Mouse (Mus musculus) embryonic stem cell, embryonic (primary cell): ENCODE measurements around the gene Nrp2.

Experiments used
- CTCF ChIA-PET, 4 experiments: fragments of 300-600 bp in 2 of 4; fragments of 350-600 bp in 2 of 4; sonication (Branson Sonifier 250); formaldehyde crosslinking; loops; one replicate each; lab custom pipeline; 2022; ENCODE audit warnings: inconsistent platforms in 2 of 4; lab: Charles Lee
- POLR2A ChIA-PET, 4 experiments: fragments of 300-600 bp in 2 of 4; fragments of 350-600 bp in 2 of 4; sonication (Branson Sonifier 250); formaldehyde crosslinking; loops; one replicate each; lab custom pipeline; 2022; ENCODE audit warnings: antibody characterized with exemption in 4 of 4, inconsistent platforms in 1 of 4; lab: Charles Lee

Gene Nrp2

GRCm38 (mm10) chr1:62774288-62775218 is 71.5 kb downstream of the Nrp2 start:
- ChIA-PET POLR2A (interaction anchor here in 3 of 4 experiments (0.7 to 17.8 kb wide), 19 partner anchors 8 to 358 kb away, joined by 3 to 444 read pairs (median 12); no protein-coding TSS in a partner anchor), CTCF (interaction anchor here (0.6 to 2.2 kb wide), 18 partner anchors 9 to 918 kb away, joined by 3 to 10 read pairs (median 4); no protein-coding TSS in a partner anchor)

- CTCF ChIA-PET = interaction anchor here (0.6 to 1.9 kb wide), 7 partner anchors 9 to 177 kb away, joined by 3 to 8 read pairs (median 6); no protein-coding TSS in a partner anchor
- POLR2A ChIA-PET = interaction anchor here (0.6 to 17.8 kb wide), 20 partner anchors 9 to 146 kb away, joined by 3 to 444 read pairs (median 9); no protein-coding TSS in a partner anchor
Measured at GRCm38 (mm10) chr1:62777320-62778235, 74.5 kb downstream of the Nrp2 start.

- ChIA-PET POLR2A (interaction anchor here in 3 of 4 experiments (1.0 to 17.8 kb wide), 10 partner anchors 10 to 43 kb away, joined by 3 to 444 read pairs (median 12); no protein-coding TSS in a partner anchor), CTCF (no interaction called here)
Measured at GRCm38 (mm10) chr1:62778910-62779309, 75.8 kb downstream of the Nrp2 start.

GRCm38 (mm10) chr1:62780068-62780761 is 77.1 kb downstream of the Nrp2 start:
- ChIA-PET CTCF (interaction anchor here in 1 of 4 experiments (0.8 kb wide), 1 partner anchor 21 kb away, joined by 3 read pairs; no protein-coding TSS in a partner anchor), POLR2A (interaction anchor here (0.7 to 17.8 kb wide), 12 partner anchors 8 to 44 kb away, joined by 3 to 444 read pairs (median 4); no protein-coding TSS in a partner anchor)

GRCm38 (mm10) chr1:62782155-62782554 is 79.1 kb downstream of the Nrp2 start:
- POLR2A ChIA-PET = interaction anchor here in 3 of 4 experiments (0.7 to 9.4 kb wide), 11 partner anchors 11 to 79 kb away, joined by 3 to 206 read pairs (median 8); partner anchors contain the start of gene Nrp2 (in 1 of the 3)
- CTCF ChIA-PET = interaction anchor here in 2 of 4 experiments (0.7 to 1.3 kb wide), 2 partner anchors 15 to 45 kb away, joined by 3 read pairs; no protein-coding TSS in a partner anchor

GRCm38 (mm10) chr1:62782573-62782972 is 79.5 kb downstream of the Nrp2 start:
- CTCF ChIA-PET = interaction anchor here in 2 of 4 experiments (1.2 to 1.3 kb wide), 2 partner anchors 10 to 16 kb away, joined by 3 read pairs; no protein-coding TSS in a partner anchor

GRCm38 (mm10) chr1:62783354-62784083 is 80.4 kb downstream of the Nrp2 start:
- CTCF ChIA-PET = interaction anchor here (0.5 to 2.1 kb wide), 16 partner anchors 8 to 1406 kb away, joined by 3 to 13 read pairs (median 3); no protein-coding TSS in a partner anchor
- POLR2A ChIA-PET = interaction anchor here (0.5 to 9.4 kb wide), 50 partner anchors 8 to 355 kb away, joined by 3 to 206 read pairs (median 5); partner anchors contain the start of gene Nrp2 (in 2 of the 4)

More at GRCm38 (mm10) chr1:62782573-62782972, 79.5 kb downstream of the Nrp2 start:
- POLR2A ChIA-PET = interaction anchor here (0.9 to 9.4 kb wide), 19 partner anchors 10 to 356 kb away, joined by 3 to 206 read pairs (median 8); partner anchors contain the start of gene Nrp2 (in 1 of the 4)

GRCm38 (mm10) chr1:62784084-62784392 is 81.0 kb downstream of the Nrp2 start:
- ChIA-PET POLR2A (interaction anchor here (0.5 to 9.4 kb wide), 47 partner anchors 8 to 354 kb away, joined by 3 to 206 read pairs (median 5); partner anchors contain the start of gene Nrp2 (in 2 of the 4)), CTCF (interaction anchor here (0.6 to 2.1 kb wide), 13 partner anchors 8 to 142 kb away, joined by 3 to 13 read pairs (median 3); no protein-coding TSS in a partner anchor)

GRCm38 (mm10) chr1:62786255-62786654 is 83.2 kb downstream of the Nrp2 start:
- ChIA-PET CTCF (interaction anchor here (0.5 to 2.1 kb wide), 53 partner anchors 8 to 1881 kb away, joined by 3 to 12 read pairs (median 4); no protein-coding TSS in a partner anchor), POLR2A (interaction anchor here in 3 of 4 experiments (0.6 to 9.4 kb wide), 25 partner anchors 9 to 200 kb away, joined by 3 to 206 read pairs (median 6); partner anchors contain the start of gene Nrp2 (in 1 of the 3))

GRCm38 (mm10) chr1:62787546-62787945 is 84.5 kb downstream of the Nrp2 start:
- ChIA-PET POLR2A (interaction anchor here (0.7 to 9.4 kb wide), 11 partner anchors 10 to 178 kb away, joined by 3 to 206 read pairs (median 11); no protein-coding TSS in a partner anchor), CTCF (interaction anchor here (0.8 to 2.1 kb wide), 9 partner anchors 17 to 1607 kb away, joined by 3 to 12 read pairs (median 5); no protein-coding TSS in a partner anchor)

- CTCF ChIA-PET = interaction anchor here in 3 of 4 experiments (0.6 to 1.5 kb wide), 12 partner anchors 8 to 190 kb away, joined by 3 to 9 read pairs (median 3); no protein-coding TSS in a partner anchor
- POLR2A ChIA-PET = interaction anchor here in 3 of 4 experiments (0.6 to 6.1 kb wide), 20 partner anchors 10 to 89 kb away, joined by 3 to 46 read pairs (median 4); no protein-coding TSS in a partner anchor
Measured at GRCm38 (mm10) chr1:62794223-62794895, 91.3 kb downstream of the Nrp2 start.

GRCm38 (mm10) chr1:62794896-62795255 is 91.8 kb downstream of the Nrp2 start:
- ChIA-PET CTCF (interaction anchor here in 3 of 4 experiments (0.6 to 1.5 kb wide), 13 partner anchors 8 to 189 kb away, joined by 3 to 9 read pairs (median 3); no protein-coding TSS in a partner anchor), POLR2A (interaction anchor here in 3 of 4 experiments (1.0 to 6.1 kb wide), 14 partner anchors 11 to 61 kb away, joined by 3 to 46 read pairs (median 5); no protein-coding TSS in a partner anchor)

GRCm38 (mm10) chr1:62795307-62796037 is 92.4 kb downstream of the Nrp2 start:
- CTCF ChIA-PET = interaction anchor here in 3 of 4 experiments (0.6 to 1.5 kb wide), 6 partner anchors 9 to 74 kb away, joined by 3 to 8 read pairs (median 4); no protein-coding TSS in a partner anchor
- POLR2A ChIA-PET = interaction anchor here in 1 of 4 experiments (1.2 to 6.1 kb wide), 5 partner anchors 9 to 27 kb away, joined by 4 to 46 read pairs (median 13); no protein-coding TSS in a partner anchor

- ChIA-PET CTCF (interaction anchor here in 2 of 4 experiments (0.7 to 1.5 kb wide), 3 partner anchors 10 to 54 kb away, joined by 3 to 4 read pairs (median 4); no protein-coding TSS in a partner anchor), POLR2A (interaction anchor here in 2 of 4 experiments (1.2 to 3.5 kb wide), 5 partner anchors 9 to 60 kb away, joined by 3 to 13 read pairs (median 8); no protein-coding TSS in a partner anchor)
Measured at GRCm38 (mm10) chr1:62796038-62796647, 93.1 kb downstream of the Nrp2 start.
